ENCODE assay signal across 18 mouse cellular contexts in genomic region chr1:180517390-180518054, GRCm38 (mm10). TPM values are rescaled to one million over a fixed set of nuclear protein-coding genes. Genes with fewer than 3 reads are reported as not detected.
DNase-seq lines count a peak whose midpoint lies in the region; ATAC-seq and TF ChIP-seq lines count a peak whose summit lies in the region.
"Had no signal": no experiment of that assay in that cellular context is flagged by ENCODE, and none has a peak within 500 bp of the region (broad histone marks: within the 10 kb centered on the region; RNA-seq: fewer than 3 reads in every experiment).

No protein-coding gene starts in this region.

- H3K27ac ChIP-seq in layer of hippocampus, adult 2 months: peak overlapping the region; percentile 46
- H3K27ac ChIP-seq: embryonic facial prominence, embryonic 13.5 days; hindbrain, embryonic 15.5 days; kidney, postnatal 0 days had no signal

- no peak overlapping the region for H3K4me3 ChIP-seq in layer of hippocampus, adult 2 months
- H3K4me3 ChIP-seq: embryonic facial prominence, embryonic 13.5 days; hindbrain, embryonic 15.5 days had no signal

- TF ChIP-seq CTCF in layer of hippocampus, adult 2 months (conservative IDR thresholded peaks at IDR 0.05): no peak

- peak in 1 of 2 experiments; percentile 44 for DNase-seq in layer of hippocampus, adult 2 months (ENCODE audit: low spot score in 2 of 2)
- no peak for DNase-seq in layer of hippocampus, postnatal 25 days (ENCODE audit: extremely low spot score in 1 of 2, low spot score in 1 of 2)
- DNase-seq in right cerebral cortex, postnatal 10 days (ENCODE audit: low spot score in 2 of 2): peak; percentile 49 to 66
- DNase-seq in right cerebral cortex, postnatal 4 days: no peak
- no peak for DNase-seq in urinary bladder, postnatal 36 days (ENCODE audit: low spot score in 2 of 2)
- no peak for DNase-seq in Muller cell, postnatal 12 days (ENCODE audit: inconsistent ontology term)
- DNase-seq: adrenal gland, adult 8-10 months; cerebellum, postnatal 10 days; heart, postnatal 4 days; retina, postnatal 1 day; thymus, adult 2 months had no signal

- peak; percentile 53 for ATAC-seq in granulocyte monocyte progenitor cell, adult 5-6 weeks (replicated peaks; ENCODE audit: poor library complexity, severe bottlenecking)
- ATAC-seq: intestine, embryonic 16.5 days; Patski had no signal

RNA-seq across cellular contexts. Expression of gene Stum, which starts 34.2 kb away (rescaled TPM):
- 100 to 1,000 TPM; 298 to 309 TPM for total RNA-seq in layer of hippocampus, adult 2 months (2021)
- total RNA-seq in layer of hippocampus, postnatal 25 days (2021): 100 to 1,000 TPM; 309 to 310 TPM
- not detected in 2 replicates for total RNA-seq in granulocyte monocyte progenitor cell, adult 5-6 weeks (2014; fragmentation: Nextera tagmentation)
- total RNA-seq in granulocyte monocyte progenitor cell, adult 5-6 weeks (2017): not detected in 2 replicates
- total RNA-seq: megakaryocyte-erythroid progenitor cell, adult 5-6 weeks had no signal

RNA-seq across cellular contexts. Expression of gene Parp1, which starts 51.2 kb away (rescaled TPM):
- total RNA-seq in layer of hippocampus, adult 2 months (2021): 100 to 1,000 TPM; 122 to 153 TPM
- 100 to 1,000 TPM; 148 to 156 TPM for total RNA-seq in layer of hippocampus, postnatal 25 days (2021)
- 120 and 129 TPM in 2 replicates for total RNA-seq in granulocyte monocyte progenitor cell, adult 5-6 weeks (2014; fragmentation: Nextera tagmentation)
- 173 and 204 TPM in 2 replicates for total RNA-seq in granulocyte monocyte progenitor cell, adult 5-6 weeks (2017)

Comparison
In these comparisons a context has a peak if more than half of its experiments do, and no peak if none do; other contexts are left out.
1. DNase-seq: peak in right cerebral cortex, postnatal 10 days (2 of 2); none in layer of hippocampus, postnatal 25 days (0 of 2), right cerebral cortex, postnatal 4 days (single experiment), urinary bladder, postnatal 36 days (0 of 2) and Muller cell, postnatal 12 days (single experiment).
2. RNA of gene Stum, which starts 34.2 kb away (total RNA-seq): 309 to 310 TPM in layer of hippocampus, postnatal 25 days and 298 to 309 TPM in layer of hippocampus, adult 2 months; not detected in granulocyte monocyte progenitor cell, adult 5-6 weeks; every median in the first group is over 100 times any median in the second.